Comparison of ENCODE assay signal across 11 mouse cellular contexts in genomic region chr13:75843993-75844683, GRCm38 (mm10). TPM values are rescaled to one million over a fixed set of nuclear protein-coding genes. Genes with fewer than 3 reads are reported as not detected.
DNase-seq lines count a peak whose midpoint lies in the region; ATAC-seq and TF ChIP-seq lines count a peak whose summit lies in the region.
"Had no signal": no experiment of that assay in that cellular context is flagged by ENCODE, and none has a peak within 500 bp of the region (broad histone marks: within the 10 kb centered on the region; RNA-seq: fewer than 3 reads in every experiment).

No protein-coding gene starts in this region.

- no peak overlapping the region for H3K4me2 ChIP-seq in liver, embryonic 16.5 days (ENCODE audit: low read depth, low read length)
- no peak overlapping the region for H3K4me2 ChIP-seq in hindbrain, embryonic 13.5 days

- WGBS in cerebellum, adult 2 months = 87% methylated on average over 8 of the region's 8 CpGs
- WGBS in liver, embryonic 16.5 days (ENCODE audit: insufficient replicate concordance) = 43% methylated on average over 8 of the region's 8 CpGs
- WGBS in hindbrain, embryonic 10.5 days = 83% methylated on average over 8 of the region's 8 CpGs
- 89% methylated on average over 8 of the region's 8 CpGs for WGBS in hindbrain, embryonic 13.5 days

- peak; percentile 9 to 11 for DNase-seq in cerebellum, postnatal 10 days
- no peak for DNase-seq in cerebellum, adult 2 months
- DNase-seq in A20 (ENCODE audit: low read depth, low spot score) = peak; percentile 23
- no peak for DNase-seq in hindbrain, embryonic 10.5 days (ENCODE audit: low spot score)
- no peak for DNase-seq in cerebellum, adult 18-20 months
- DNase-seq: kidney, postnatal 10 days; right cerebral cortex, postnatal 4 days had no signal

- peak; percentile 22 for ATAC-seq in granulocyte monocyte progenitor cell, adult 5-6 weeks (replicated peaks; ENCODE audit: poor library complexity, severe bottlenecking)
- no peak for ATAC-seq in liver, embryonic 16.5 days (ENCODE audit: low read depth)
- no peak for ATAC-seq in hindbrain, embryonic 13.5 days (ENCODE audit: low FRiP score)
- ATAC-seq: forebrain, embryonic 14.5 days had no signal

- H3K27ac ChIP-seq in cerebellum, adult 2 months (ENCODE audit: insufficient read depth, low read length) = no peak overlapping the region
- peak overlapping the region; percentile 21; the same call in 1 of the 2 replicates for H3K27ac ChIP-seq in liver, embryonic 16.5 days (ENCODE audit: low read length)
- no peak overlapping the region for H3K27ac ChIP-seq in hindbrain, embryonic 10.5 days
- H3K27ac ChIP-seq in hindbrain, embryonic 13.5 days = no peak overlapping the region

- no peaks in the 10 kb centered on the region for H3K9me3 ChIP-seq in liver, embryonic 16.5 days (replicated peaks; ENCODE audit: control insufficient read depth, low read length)
- H3K9me3 ChIP-seq in hindbrain, embryonic 10.5 days = no peaks in the 10 kb centered on the region
- H3K9me3 ChIP-seq in hindbrain, embryonic 13.5 days = no peaks in the 10 kb centered on the region

- peaks cover 2% of the 10 kb centered on the region; the same call in 1 of the 2 replicates for H3K4me1 ChIP-seq in cerebellum, adult 2 months (ENCODE audit: control insufficient read depth, insufficient read depth, low read length)
- H3K4me1 ChIP-seq in liver, embryonic 16.5 days (ENCODE audit: control insufficient read depth, low read depth, low read length) = peaks cover 23% of the 10 kb centered on the region
- H3K4me1 ChIP-seq in hindbrain, embryonic 10.5 days (replicated peaks) = peaks cover 52% of the 10 kb centered on the region
- H3K4me1 ChIP-seq in hindbrain, embryonic 13.5 days (replicated peaks) = peaks cover 29% of the 10 kb centered on the region

- H3K36me3 ChIP-seq in liver, embryonic 16.5 days (ENCODE audit: control insufficient read depth, insufficient read depth) = peaks cover 3% of the 10 kb centered on the region; the same call in 1 of the 2 replicates
- peaks cover 5% of the 10 kb centered on the region; the same call in 1 of the 2 replicates for H3K36me3 ChIP-seq in hindbrain, embryonic 10.5 days
- H3K36me3 ChIP-seq in hindbrain, embryonic 13.5 days = no peaks in the 10 kb centered on the region

- H3K4me3 ChIP-seq in cerebellum, adult 2 months (replicated peaks; ENCODE audit: insufficient read depth, low read depth, low read length) = no peak overlapping the region
- no peak overlapping the region for H3K4me3 ChIP-seq in liver, embryonic 16.5 days (ENCODE audit: low read depth, low read length)
- H3K4me3 ChIP-seq in hindbrain, embryonic 10.5 days = no peak overlapping the region
- H3K4me3 ChIP-seq in hindbrain, embryonic 13.5 days = no peak overlapping the region

- H3K27me3 ChIP-seq in cerebellum, adult 2 months (ENCODE audit: control insufficient read depth, insufficient read depth, low read length) = no peaks in the 10 kb centered on the region
- no peaks in the 10 kb centered on the region for H3K27me3 ChIP-seq in liver, embryonic 16.5 days (ENCODE audit: control insufficient read depth, insufficient read depth, low read depth, low read length)
- H3K27me3 ChIP-seq in hindbrain, embryonic 10.5 days (ENCODE audit: insufficient read depth, poor library complexity, severe bottlenecking) = no peaks in the 10 kb centered on the region
- no peaks in the 10 kb centered on the region for H3K27me3 ChIP-seq in hindbrain, embryonic 13.5 days

- TF ChIP-seq CTCF in cerebellum, adult 2 months (IDR thresholded peaks at IDR 0.05; ENCODE audit: borderline replicate concordance, insufficient read depth, low read depth, low read length) = no peak

- no peak overlapping the region for H3K9ac ChIP-seq in liver, embryonic 16.5 days (ENCODE audit: low read depth, low read length)
- no peak overlapping the region for H3K9ac ChIP-seq in hindbrain, embryonic 13.5 days

- no peak for TF ChIP-seq POLR2A in cerebellum, adult 2 months (IDR thresholded peaks at IDR 0.05; ENCODE audit: borderline replicate concordance, insufficient read depth, low read length)

RNA-seq across cellular contexts. Expression of gene Glrx, which starts 4.5 kb away (rescaled TPM):
- 68.6 and 80.1 TPM in 2 replicates for polyA plus RNA-seq in cerebellum, adult 2 months (2012; rRNA removed)
- 143 and 158 TPM in 2 replicates for total RNA-seq in granulocyte monocyte progenitor cell, adult 5-6 weeks (2014; fragmentation: Nextera tagmentation)
- total RNA-seq in granulocyte monocyte progenitor cell, adult 5-6 weeks (2017) = 130 and 142 TPM in 2 replicates
- 44.7 and 49.9 TPM in 2 replicates for polyA plus RNA-seq in liver, embryonic 16.5 days (2015; fragmentation: Nextera tagmentation; extraction: Ambion mirVana)
- 38.4 and 39.9 TPM in 2 replicates for polyA plus RNA-seq in hindbrain, embryonic 10.5 days (2016; fragmentation: Nextera tagmentation; extraction: Ambion mirVana)
- polyA plus RNA-seq in hindbrain, embryonic 13.5 days (2015; fragmentation: Nextera tagmentation; extraction: Ambion mirVana) = 50.0 and 50.4 TPM in 2 replicates

Comparison
In these comparisons a context has a peak if more than half of its experiments do, and no peak if none do; other contexts are left out.
1. DNase-seq: peak in cerebellum, postnatal 10 days (2 of 2) and A20 (single experiment); none in cerebellum, adult 2 months (0 of 2), hindbrain, embryonic 10.5 days (single experiment) and cerebellum, adult 18-20 months (0 of 2).